Mouse (Mus musculus) lung, embryonic 15.5 days (tissue): ENCODE results near the gene Aldh1a3. TPM values are rescaled to one million over a fixed set of nuclear protein-coding genes. Genes with fewer than 3 reads are reported as not detected.

Source experiments
- ATAC-seq: fragments of 200-750 bp; cut with Nextera tagmentation; 2 replicates; pipeline ENCODE4 v1.8.0; 2017; ENCODE audit warnings: moderate number of reproducible peaks, borderline replicate concordance; ENCODE audit not compliant: low FRiP score, low TSS enrichment; ENCODE audit errors: extremely low read depth
- H3K27ac ChIP-seq: fragments of 300-500 bp; sonication (generic); 2 replicates; pipeline ENCODE4 v1.5.1; 2015; ENCODE audit warnings: moderate library complexity, mild to moderate bottlenecking, inconsistent platforms
- H3K27me3 ChIP-seq: fragments of 300-500 bp; sonication (generic); 2 replicates; pipeline ENCODE4 v1.6.1; 2015; ENCODE audit warnings: inconsistent platforms
- H3K36me3 ChIP-seq: fragments of 300-500 bp; sonication (generic); 2 replicates; pipeline ENCODE4 v1.6.1; 2015; ENCODE audit warnings: inconsistent platforms
- H3K4me1 ChIP-seq: fragments of 300-500 bp; sonication (generic); 2 replicates; pipeline ENCODE4 v1.6.1; 2015; ENCODE audit warnings: inconsistent platforms
- H3K4me2 ChIP-seq: fragments of 300-500 bp; sonication (generic); 2 replicates; pipeline ENCODE4 v1.6.1; 2015; ENCODE audit warnings: inconsistent platforms, mild to moderate bottlenecking, moderate library complexity
- H3K4me3 ChIP-seq: fragments of 300-500 bp; sonication (generic); 2 replicates; pipeline ENCODE4 v1.5.1; 2015; ENCODE audit warnings: mild to moderate bottlenecking, inconsistent platforms
- H3K9ac ChIP-seq: fragments of 300-500 bp; sonication (generic); 2 replicates; pipeline ENCODE4 v1.6.1; 2015; ENCODE audit warnings: inconsistent platforms
- H3K9me3 ChIP-seq: fragments of 300-500 bp; sonication (generic); 2 replicates; pipeline ENCODE4 v1.6.1; 2016; ENCODE audit warnings: inconsistent platforms
- WGBS: fragments of 180-500 bp; shearing (Covaris S2); methylation state at CpG from one replicate; pipeline ENCODE4 v1.1.7; 2015; 5-methylcytosine and 5-hydroxymethylcytosine counted together
- polyA plus RNA-seq: library from polyadenylated mRNA; unstranded; fragments of >200 nt; fragmentation: Nextera tagmentation; extraction: Ambion mirVana; gene quantifications from 2 replicates; pipeline ENCODE4 v1.2.1, GENCODE M21; 2015

Gene Aldh1a3
- polyA plus RNA-seq, 1 experiment from 2014 or later = 1.3 TPM

GRCm38 (mm10) chr7:66406971-66407370 is 20.3 kb downstream of the Aldh1a3 start:
- WGBS = 43% methylated on average over 8 of the region's 8 CpGs
- peaks cover 33% of the 10 kb centered on the region for H3K4me1 ChIP-seq
- ATAC-seq = no peak

GRCm38 (mm10) chr7:66405951-66406721 is 21.2 kb downstream of the Aldh1a3 start:
- H3K9me3 ChIP-seq = no peaks in the 10 kb centered on the region
- H3K4me2 ChIP-seq = no peak overlapping the region
- no peak overlapping the region for H3K27ac ChIP-seq
- no peaks in the 10 kb centered on the region for H3K36me3 ChIP-seq
- 37% methylated on average over 13 of the region's 13 CpGs for WGBS
- H3K27me3 ChIP-seq = no peaks in the 10 kb centered on the region
- peaks cover 33% of the 10 kb centered on the region for H3K4me1 ChIP-seq
- no peak for ATAC-seq
- H3K9ac ChIP-seq = no peak overlapping the region
- H3K4me3 ChIP-seq = no peak overlapping the region

More at GRCm38 (mm10) chr7:66406971-66407370, 20.3 kb downstream of the Aldh1a3 start:
- H3K27ac ChIP-seq = no peak overlapping the region
- H3K9me3 ChIP-seq = no peaks in the 10 kb centered on the region
- H3K9ac ChIP-seq = no peak overlapping the region
- H3K4me2 ChIP-seq = no peak overlapping the region
- no peak overlapping the region for H3K4me3 ChIP-seq
- no peaks in the 10 kb centered on the region for H3K27me3 ChIP-seq
- no peaks in the 10 kb centered on the region for H3K36me3 ChIP-seq

- no peak overlapping the region for H3K27ac ChIP-seq
- H3K27me3 ChIP-seq = no peaks in the 10 kb centered on the region
- H3K36me3 ChIP-seq = no peaks in the 10 kb centered on the region
- H3K9me3 ChIP-seq = no peaks in the 10 kb centered on the region
- no peak overlapping the region for H3K4me3 ChIP-seq
- 39% methylated on average over 11 of the region's 11 CpGs for WGBS
- ATAC-seq = no peak
- H3K9ac ChIP-seq = no peak overlapping the region
- peaks cover 33% of the 10 kb centered on the region for H3K4me1 ChIP-seq
- no peak overlapping the region for H3K4me2 ChIP-seq
These were observed 21.8 kb downstream of the Aldh1a3 start for GRCm38 (mm10) chr7:66405541-66405940.

GRCm38 (mm10) chr7:66404802-66405201 is 22.5 kb downstream of the Aldh1a3 start:
- no peak overlapping the region for H3K4me2 ChIP-seq
- H3K9ac ChIP-seq = no peak overlapping the region
- no peak for ATAC-seq
- H3K27me3 ChIP-seq = no peaks in the 10 kb centered on the region
- no peaks in the 10 kb centered on the region for H3K9me3 ChIP-seq
- peaks cover 33% of the 10 kb centered on the region for H3K4me1 ChIP-seq
- H3K36me3 ChIP-seq = no peaks in the 10 kb centered on the region
- no peak overlapping the region for H3K27ac ChIP-seq
- 58% methylated on average over 4 of the region's 4 CpGs for WGBS
- H3K4me3 ChIP-seq = no peak overlapping the region

GRCm38 (mm10) chr7:66404141-66404540 is 23.2 kb downstream of the Aldh1a3 start:
- 36% methylated on average over 10 of the region's 10 CpGs for WGBS
- peak; percentile 30 for ATAC-seq
- H3K4me2 ChIP-seq = no peak overlapping the region

GRCm38 (mm10) chr7:66402876-66403275 is 24.4 kb downstream of the Aldh1a3 start:
- no peak overlapping the region for H3K27ac ChIP-seq
- H3K4me1 ChIP-seq = peaks cover 33% of the 10 kb centered on the region
- ATAC-seq = no peak
- H3K4me3 ChIP-seq = no peak overlapping the region
- H3K9me3 ChIP-seq = no peaks in the 10 kb centered on the region
- H3K9ac ChIP-seq = no peak overlapping the region
- no peaks in the 10 kb centered on the region for H3K36me3 ChIP-seq
- WGBS = 91% methylated on average over 5 of the region's 5 CpGs
- H3K4me2 ChIP-seq = no peak overlapping the region
- no peaks in the 10 kb centered on the region for H3K27me3 ChIP-seq

More at GRCm38 (mm10) chr7:66404141-66404540, 23.2 kb downstream of the Aldh1a3 start:
- H3K27me3 ChIP-seq = no peaks in the 10 kb centered on the region
- no peak overlapping the region for H3K9ac ChIP-seq
- no peaks in the 10 kb centered on the region for H3K9me3 ChIP-seq
- no peaks in the 10 kb centered on the region for H3K36me3 ChIP-seq
- no peak overlapping the region for H3K4me3 ChIP-seq
- no peak overlapping the region for H3K27ac ChIP-seq
- H3K4me1 ChIP-seq = peaks cover 33% of the 10 kb centered on the region

GRCm38 (mm10) chr7:66401605-66402004 is 25.7 kb downstream of the Aldh1a3 start:
- no peak overlapping the region for H3K27ac ChIP-seq
- H3K4me1 ChIP-seq = peaks cover 25% of the 10 kb centered on the region
- H3K36me3 ChIP-seq = no peaks in the 10 kb centered on the region
- no peak overlapping the region for H3K4me2 ChIP-seq
- no peak overlapping the region for H3K9ac ChIP-seq
- H3K9me3 ChIP-seq = no peaks in the 10 kb centered on the region
- no peak overlapping the region for H3K4me3 ChIP-seq
- 57% methylated on average over 8 of the region's 8 CpGs for WGBS
- H3K27me3 ChIP-seq = no peaks in the 10 kb centered on the region
- ATAC-seq = no peak

- WGBS = 67% methylated on average over 3 of the region's 3 CpGs
These were observed 30.0 kb downstream of the Aldh1a3 start for GRCm38 (mm10) chr7:66397288-66397687.

GRCm38 (mm10) chr7:66388621-66389532 is 38.4 kb downstream of the Aldh1a3 start:
- H3K4me3 ChIP-seq = peak overlapping the region; percentile 88
- H3K27me3 ChIP-seq = no peaks in the 10 kb centered on the region
- no peaks in the 10 kb centered on the region for H3K9me3 ChIP-seq
- H3K4me2 ChIP-seq = peak overlapping the region; percentile 96
- H3K27ac ChIP-seq = peak overlapping the region; percentile 87
- no peaks in the 10 kb centered on the region for H3K36me3 ChIP-seq
- WGBS = 6% methylated on average over 28 of the region's 28 CpGs
- ATAC-seq = peak; percentile 56; the same call in 1 of the 2 replicates
- peaks cover 39% of the 10 kb centered on the region for H3K4me1 ChIP-seq
- H3K9ac ChIP-seq = peak overlapping the region; percentile 92

More at GRCm38 (mm10) chr7:66397288-66397687, 30.0 kb downstream of the Aldh1a3 start:
- Histone ChIP-seq H3K4me1 (no peaks in the 10 kb centered on the region; the same call in 1 of the 2 replicates), H3K9me3 (no peaks in the 10 kb centered on the region), H3K4me3 (no peak overlapping the region), H3K27ac (no peak overlapping the region), H3K9ac (no peak overlapping the region), H3K4me2 (no peak overlapping the region), H3K27me3 (no peaks in the 10 kb centered on the region), H3K36me3 (no peaks in the 10 kb centered on the region)
- ATAC-seq = no peak

- no peaks in the 10 kb centered on the region for H3K9me3 ChIP-seq
- H3K36me3 ChIP-seq = no peaks in the 10 kb centered on the region
- peak within 1 kb of the TSS; percentile 88 for H3K4me3 ChIP-seq
- peak within 1 kb of the TSS; percentile 96 for H3K4me2 ChIP-seq
- WGBS = under 1% methylated on average over 70 of the region's 70 CpGs
- no peaks in the 10 kb centered on the region for H3K27me3 ChIP-seq
- peak; percentile 81 for ATAC-seq
- peaks cover 46% of the 10 kb centered on the region for H3K4me1 ChIP-seq
- H3K27ac ChIP-seq = peak within 1 kb of the TSS; percentile 87
- H3K9ac ChIP-seq = peak within 1 kb of the TSS; percentile 92
These were observed 39.4 kb downstream of the Aldh1a3 start, which contains the start of gene Lrrk1 for GRCm38 (mm10) chr7:66387813-66388521. TSS of gene Lrrk1 (minus strand) at chr7:66388350.

- H3K4me1 ChIP-seq = peaks cover 46% of the 10 kb centered on the region
- peak overlapping the region; percentile 87 for H3K27ac ChIP-seq
- ATAC-seq = peak; percentile 7; the same call in 1 of the 2 replicates
- peak overlapping the region; percentile 92 for H3K9ac ChIP-seq
- H3K36me3 ChIP-seq = no peaks in the 10 kb centered on the region
- peak overlapping the region; percentile 96 for H3K4me2 ChIP-seq
- no peaks in the 10 kb centered on the region for H3K27me3 ChIP-seq
- WGBS = 4% methylated on average over 13 of the region's 13 CpGs
- no peaks in the 10 kb centered on the region for H3K9me3 ChIP-seq
- peak overlapping the region; percentile 88 for H3K4me3 ChIP-seq
These were observed 39.9 kb downstream of the Aldh1a3 start for GRCm38 (mm10) chr7:66387419-66387812.
